Mouse (Mus musculus) liver, adult 2 months (tissue): Measurements from ENCODE around the gene Cpn1. TPM values are rescaled to one million over a fixed set of nuclear protein-coding genes. Genes with fewer than 3 reads are reported as not detected.

Source experiments
- DNase-seq: peaks from one replicate; pipeline ENCODE4 v3.0.0-alpha.2; 2011; ENCODE audit warnings: low read depth, low spot score; ENCODE audit errors: extremely low read depth
- H3K27ac ChIP-seq: fragments of 200-500 bp; replicated peaks from 2 replicates; pipeline ENCODE4 v1.5.1; 2012; ENCODE audit warnings: low read depth, mild to moderate bottlenecking, control low read depth, inconsistent platforms, low read length; ENCODE audit not compliant: insufficient read depth
- H3K27me3 ChIP-seq: fragments of 200-500 bp; 2 replicates; pipeline ENCODE4 v1.6.1; 2012; ENCODE audit warnings: mild to moderate bottlenecking, moderate library complexity, low read length, inconsistent platforms; ENCODE audit not compliant: control insufficient read depth, insufficient read depth
- H3K36me3 ChIP-seq: fragments of 200-500 bp; 2 replicates; pipeline ENCODE4 v1.6.1; 2012; ENCODE audit warnings: low read length, inconsistent platforms; ENCODE audit not compliant: control insufficient read depth, insufficient read depth
- H3K4me1 ChIP-seq: fragments of 200-500 bp; 2 replicates; pipeline ENCODE4 v1.6.1; 2011; ENCODE audit warnings: low read length; ENCODE audit not compliant: control insufficient read depth, insufficient read depth
- H3K4me3 ChIP-seq: fragments of 200-500 bp; 2 replicates; pipeline ENCODE4 v1.5.1; 2011; ENCODE audit warnings: low read depth, mild to moderate bottlenecking, control low read depth, low read length, moderate library complexity; ENCODE audit not compliant: insufficient read depth
- H3K79me2 ChIP-seq: fragments of 200-500 bp; 2 replicates; pipeline ENCODE4 v1.6.1; 2012; ENCODE audit warnings: inconsistent platforms, mild to moderate bottlenecking, low read length, moderate library complexity; ENCODE audit not compliant: control insufficient read depth, insufficient read depth
- H3K9ac ChIP-seq: fragments of 200-500 bp; 2 replicates; pipeline ENCODE4 v1.6.1; 2012; ENCODE audit warnings: low read depth, mild to moderate bottlenecking, control low read depth, inconsistent platforms, low read length
- CTCF ChIP-seq: fragments of 200-500 bp; IDR thresholded peaks from 2 replicates; pipeline ENCODE4 v1.5.1; 2011; ENCODE audit warnings: low read depth, low read length, control low read depth
- POLR2A ChIP-seq: fragments of 200-500 bp; IDR thresholded peaks from 2 replicates; pipeline ENCODE4 v1.6.1; 2011; ENCODE audit warnings: low read length, control low read depth; ENCODE audit not compliant: insufficient read depth; ENCODE audit errors: extremely low read depth
- WGBS: fragments of 180-500 bp; shearing (Covaris S2); methylation state at CpG from one replicate; pipeline ENCODE4 v1.1.7; 2018; 5-methylcytosine and 5-hydroxymethylcytosine counted together
- polyA plus RNA-seq: library from polyadenylated mRNA; depleted of rRNA; stranded (reverse); fragments of >200 nt; gene quantifications from 2 replicates; pipeline ENCODE4 v1.2.3, GENCODE M21; 2012
- total RNA-seq: library from RNA; depleted of rRNA; stranded (reverse); fragments of >200 nt; gene quantifications from 2 replicates; pipeline ENCODE4 v1.2.3, GENCODE M21; 2014

Cpn1 gene
- total and polyA plus RNA-seq, 2 experiments, result 215 to 336 TPM

- Histone ChIP-seq H3K79me2 (peaks cover 18% of the 10 kb centered on the region; the same call in 1 of the 2 replicates), H3K27ac (peak overlapping the region; percentile 72), H3K9ac (no peak overlapping the region), H3K4me1 (peaks cover 10% of the 10 kb centered on the region; the same call in 1 of the 2 replicates), H3K36me3 (no peaks in the 10 kb centered on the region), H3K27me3 (no peaks in the 10 kb centered on the region), H3K4me3 (no peak overlapping the region)
- TF ChIP-seq POLR2A, result no peak
- TF ChIP-seq CTCF, result no peak
- 65% methylated on average over 4 of the region's 4 CpGs for WGBS
- no peak for DNase-seq
These were observed 66.5 kb downstream of the Cpn1 start for GRCm38 (mm10) chr19:43919841-43920240.

- H3K4me1 ChIP-seq, result peaks cover 10% of the 10 kb centered on the region; the same call in 1 of the 2 replicates
- WGBS, result 52% methylated on average over 3 of the region's 3 CpGs
- no peaks in the 10 kb centered on the region for H3K27me3 ChIP-seq
- H3K4me3 ChIP-seq, result no peak overlapping the region
- peak; percentile 97 for DNase-seq
- H3K9ac ChIP-seq, result no peak overlapping the region
- peaks cover 13% of the 10 kb centered on the region; the same call in 1 of the 2 replicates for H3K79me2 ChIP-seq
- H3K36me3 ChIP-seq, result no peaks in the 10 kb centered on the region
- peak overlapping the region; percentile 72 for H3K27ac ChIP-seq
- TF ChIP-seq POLR2A, result no peak
- TF ChIP-seq CTCF, result no peak
These were observed 67.5 kb downstream of the Cpn1 start for GRCm38 (mm10) chr19:43918834-43919233.

GRCm38 (mm10) chr19:43917763-43918162 is 68.6 kb downstream of the Cpn1 start:
- no peak overlapping the region for H3K9ac ChIP-seq
- no peak for DNase-seq
- peaks cover 13% of the 10 kb centered on the region; the same call in 1 of the 2 replicates for H3K79me2 ChIP-seq
- no peak overlapping the region for H3K4me3 ChIP-seq
- WGBS, result 88% methylated on average over 6 of the region's 6 CpGs
- H3K4me1 ChIP-seq, result peaks cover 10% of the 10 kb centered on the region; the same call in 1 of the 2 replicates
- H3K27ac ChIP-seq, result no peak overlapping the region
- TF ChIP-seq POLR2A (no peak), CTCF (no peak)
- no peaks in the 10 kb centered on the region for H3K36me3 ChIP-seq
- no peaks in the 10 kb centered on the region for H3K27me3 ChIP-seq

GRCm38 (mm10) chr19:43917406-43917691 is 69.0 kb downstream of the Cpn1 start:
- Histone ChIP-seq H3K27me3 (no peaks in the 10 kb centered on the region), H3K79me2 (peaks cover 13% of the 10 kb centered on the region; the same call in 1 of the 2 replicates), H3K36me3 (no peaks in the 10 kb centered on the region), H3K9ac (no peak overlapping the region), H3K27ac (no peak overlapping the region; the same call in 1 of the 2 replicates), H3K4me1 (peaks cover 10% of the 10 kb centered on the region; the same call in 1 of the 2 replicates), H3K4me3 (no peak overlapping the region)
- TF ChIP-seq POLR2A, result no peak
- TF ChIP-seq CTCF, result no peak
- 77% methylated on average over 2 of the region's 2 CpGs for WGBS
- DNase-seq, result no peak

GRCm38 (mm10) chr19:43916586-43917405 is 69.6 kb downstream of the Cpn1 start:
- no peaks in the 10 kb centered on the region; the same call in 1 of the 2 replicates for H3K36me3 ChIP-seq
- H3K4me3 ChIP-seq, result no peak overlapping the region
- DNase-seq, result no peak
- H3K27ac ChIP-seq, result no peak overlapping the region; the same call in 1 of the 2 replicates
- no peaks in the 10 kb centered on the region for H3K27me3 ChIP-seq
- TF ChIP-seq POLR2A, result no peak
- TF ChIP-seq CTCF, result no peak
- peaks cover 10% of the 10 kb centered on the region; the same call in 1 of the 2 replicates for H3K4me1 ChIP-seq
- peaks cover 13% of the 10 kb centered on the region; the same call in 1 of the 2 replicates for H3K79me2 ChIP-seq
- no peak overlapping the region for H3K9ac ChIP-seq
- 69% methylated on average over 21 of the region's 21 CpGs for WGBS

GRCm38 (mm10) chr19:43915431-43915830 is 70.9 kb downstream of the Cpn1 start:
- DNase-seq, result no peak
- H3K27me3 ChIP-seq, result no peaks in the 10 kb centered on the region
- H3K36me3 ChIP-seq, result peaks cover 2% of the 10 kb centered on the region; the same call in 1 of the 2 replicates
- H3K79me2 ChIP-seq, result peaks cover 13% of the 10 kb centered on the region; the same call in 1 of the 2 replicates
- TF ChIP-seq CTCF (no peak), POLR2A (no peak)
- no peak overlapping the region for H3K4me3 ChIP-seq
- H3K27ac ChIP-seq, result no peak overlapping the region
- no peak overlapping the region for H3K9ac ChIP-seq
- H3K4me1 ChIP-seq, result peaks cover 10% of the 10 kb centered on the region; the same call in 1 of the 2 replicates
- 84% methylated on average over 9 of the region's 9 CpGs for WGBS
